Mouse (Mus musculus) heart, embryonic 12.5 days (tissue): ENCODE measurements around the gene Tmem229b. TPM values are rescaled to one million over a fixed set of nuclear protein-coding genes. Genes with fewer than 3 reads are reported as not detected.
A peak's percentile ranks its signal among the peaks of the same experiment; 100 is the strongest.
"Not testable (repeated sequence)": the region's sequence is repeated elsewhere in the genome, so short reads cannot be mapped to it uniquely, and the experiment has no call there.

ENCODE experiments used
- ATAC-seq: fragments of 200-750 bp; cut with Nextera tagmentation; 2 replicates; pipeline ENCODE4 v1.8.0; 2017; ENCODE audit warnings: moderate TSS enrichment, moderate library complexity; ENCODE audit not compliant: insufficient number of reproducible peaks, low FRiP score
- H3K27ac ChIP-seq: fragments of 300-500 bp; sonication (generic); 2 replicates; pipeline ENCODE4 v1.5.1; 2016; ENCODE audit warnings: mild to moderate bottlenecking, moderate library complexity; ENCODE audit not compliant: poor library complexity, severe bottlenecking
- H3K27me3 ChIP-seq: fragments of 300-500 bp; sonication (generic); replicated peaks from 2 replicates; pipeline ENCODE4 v1.6.1; 2016; ENCODE audit warnings: mild to moderate bottlenecking, moderate library complexity
- H3K36me3 ChIP-seq: fragments of 300-500 bp; sonication (generic); 2 replicates; pipeline ENCODE4 v1.6.1; 2016; ENCODE audit warnings: mild to moderate bottlenecking, moderate library complexity
- H3K4me1 ChIP-seq: fragments of 300-500 bp; sonication (generic); replicated peaks from 2 replicates; pipeline ENCODE4 v1.6.1; 2016; ENCODE audit warnings: mild to moderate bottlenecking
- H3K4me2 ChIP-seq: fragments of 300-500 bp; sonication (generic); 2 replicates; pipeline ENCODE4 v1.6.1; 2016; ENCODE audit warnings: mild to moderate bottlenecking, moderate library complexity
- H3K4me3 ChIP-seq: fragments of 300-500 bp; sonication (generic); 2 replicates; pipeline ENCODE4 v1.5.1; 2016; ENCODE audit warnings: mild to moderate bottlenecking
- H3K9ac ChIP-seq: fragments of 300-500 bp; sonication (generic); 2 replicates; pipeline ENCODE4 v1.6.1; 2016; ENCODE audit warnings: mild to moderate bottlenecking, moderate library complexity
- H3K9me3 ChIP-seq: fragments of 300-500 bp; sonication (generic); replicated peaks from 2 replicates; pipeline ENCODE4 v1.6.1; 2016; ENCODE audit warnings: mild to moderate bottlenecking, moderate library complexity
- WGBS: fragments of 180-500 bp; shearing (Covaris S2); methylation state at CpG from one replicate; pipeline ENCODE4 v1.1.7; 2016; 5-methylcytosine and 5-hydroxymethylcytosine counted together
- polyA plus RNA-seq: library from polyadenylated mRNA; unstranded; fragments of >200 nt; fragmentation: Nextera tagmentation; extraction: Ambion mirVana; gene quantifications from 2 replicates; pipeline ENCODE4 v1.2.1, GENCODE M21; 2016

Gene Tmem229b
- polyA plus RNA-seq, 1 experiment from 2014 or later, result 3.4 TPM

GRCm38 (mm10) chr12:78980683-78981091, 26.7 kb downstream of the Tmem229b start:
- Histone ChIP-seq H3K36me3 (no peaks in the 10 kb centered on the region), H3K4me2 (no peak overlapping the region), H3K9ac (no peak overlapping the region), H3K27me3 (no peaks in the 10 kb centered on the region), H3K27ac (no peak overlapping the region), H3K4me3 (no peak overlapping the region), H3K4me1 (peaks cover 19% of the 10 kb centered on the region), H3K9me3 (no peaks in the 10 kb centered on the region)
- no peak for ATAC-seq
- WGBS, result 57% methylated on average over 5 of the region's 5 CpGs

GRCm38 (mm10) chr12:78977552-78977951, 29.9 kb downstream of the Tmem229b start:
- Histone ChIP-seq H3K4me1 (0 out of 2 replicates have a peak, but pooled peaks cover 6% of the 10 kb centered on the region), H3K4me2 (no peak overlapping the region), H3K27ac (no peak overlapping the region), H3K4me3 (no peak overlapping the region), H3K27me3 (no peaks in the 10 kb centered on the region), H3K36me3 (no peaks in the 10 kb centered on the region), H3K9me3 (no peaks in the 10 kb centered on the region), H3K9ac (no peak overlapping the region)
- 39% methylated on average over 4 of the region's 4 CpGs for WGBS
- ATAC-seq, result 0 out of 2 replicates have a peak, but pooled peaks have one; percentile 18

- Histone ChIP-seq H3K9ac (no peak overlapping the region), H3K4me2 (no peak overlapping the region), H3K4me1 (0 out of 2 replicates have a peak, but pooled peaks cover 6% of the 10 kb centered on the region), H3K4me3 (no peak overlapping the region), H3K27me3 (no peaks in the 10 kb centered on the region), H3K36me3 (no peaks in the 10 kb centered on the region), H3K27ac (no peak overlapping the region), H3K9me3 (no peaks in the 10 kb centered on the region)
- no peak for ATAC-seq
- 52% methylated on average over 4 of the region's 4 CpGs for WGBS
These were observed 30.3 kb downstream of the Tmem229b start for GRCm38 (mm10) chr12:78977078-78977477.

GRCm38 (mm10) chr12:78975836-78976235, 31.6 kb downstream of the Tmem229b start:
- Histone ChIP-seq H3K4me1 (0 out of 2 replicates have a peak, but pooled peaks cover 6% of the 10 kb centered on the region), H3K4me2 (no peak overlapping the region), H3K9ac (no peak overlapping the region), H3K27me3 (no peaks in the 10 kb centered on the region), H3K36me3 (no peaks in the 10 kb centered on the region), H3K4me3 (no peak overlapping the region), H3K27ac (no peak overlapping the region), H3K9me3 (no peaks in the 10 kb centered on the region)
- 83% methylated on average over 4 of the region's 4 CpGs for WGBS
- ATAC-seq, result no peak

GRCm38 (mm10) chr12:78974767-78975166, 32.7 kb downstream of the Tmem229b start:
- ATAC-seq, result no peak
- Histone ChIP-seq H3K27me3 (no peaks in the 10 kb centered on the region), H3K27ac (no peak overlapping the region), H3K4me1 (0 out of 2 replicates have a peak, but pooled peaks cover 6% of the 10 kb centered on the region), H3K9me3 (no peaks in the 10 kb centered on the region), H3K9ac (no peak overlapping the region), H3K4me2 (no peak overlapping the region), H3K36me3 (no peaks in the 10 kb centered on the region), H3K4me3 (no peak overlapping the region)
- WGBS, result 85% methylated on average over 5 of the region's 5 CpGs

GRCm38 (mm10) chr12:78973779-78974178, 33.6 kb downstream of the Tmem229b start:
- H3K4me2 ChIP-seq, result no peak overlapping the region

GRCm38 (mm10) chr12:78971649-78972048, 35.8 kb downstream of the Tmem229b start:
- no peak overlapping the region for H3K4me3 ChIP-seq
- H3K4me2 ChIP-seq, result no peak overlapping the region
- no peak overlapping the region for H3K9ac ChIP-seq
- H3K4me1 ChIP-seq, result no peaks in the 10 kb centered on the region
- H3K36me3 ChIP-seq, result no peaks in the 10 kb centered on the region
- no peaks in the 10 kb centered on the region for H3K9me3 ChIP-seq
- H3K27ac ChIP-seq, result no peak overlapping the region
- WGBS, result 63% methylated on average over 2 of the region's 2 CpGs
- H3K27me3 ChIP-seq, result no peaks in the 10 kb centered on the region
- ATAC-seq, result no peak

More at GRCm38 (mm10) chr12:78973779-78974178, 33.6 kb downstream of the Tmem229b start:
- Histone ChIP-seq H3K4me3 (no peak overlapping the region), H3K9ac (no peak overlapping the region), H3K27ac (no peak overlapping the region), H3K27me3 (no peaks in the 10 kb centered on the region), H3K9me3 (no peaks in the 10 kb centered on the region), H3K4me1 (0 out of 2 replicates have a peak, but pooled peaks cover 6% of the 10 kb centered on the region), H3K36me3 (no peaks in the 10 kb centered on the region)
- 68% methylated on average over 2 of the region's 2 CpGs for WGBS
- ATAC-seq, result no peak

GRCm38 (mm10) chr12:78970725-78971124, 36.7 kb downstream of the Tmem229b start:
- no peak for ATAC-seq
- Histone ChIP-seq H3K9me3 (no peaks in the 10 kb centered on the region), H3K27me3 (no peaks in the 10 kb centered on the region), H3K4me3 (no peak overlapping the region), H3K9ac (no peak overlapping the region), H3K27ac (no peak overlapping the region), H3K4me2 (no peak overlapping the region), H3K4me1 (no peaks in the 10 kb centered on the region), H3K36me3 (no peaks in the 10 kb centered on the region)
- 75% methylated on average over 7 of the region's 7 CpGs for WGBS

- H3K9ac ChIP-seq, H3K4me2 ChIP-seq, H3K27me3 ChIP-seq, H3K36me3 ChIP-seq, H3K4me1 ChIP-seq, H3K9me3 ChIP-seq, H3K27ac ChIP-seq, H3K4me3 ChIP-seq, ATAC-seq: not testable (repeated sequence)
- 89% methylated on average over 11 of the region's 11 CpGs for WGBS
These were observed 42.9 kb downstream of the Tmem229b start for GRCm38 (mm10) chr12:78964496-78964895.

GRCm38 (mm10) chr12:78956405-78956804, 51.0 kb downstream of the Tmem229b start:
- WGBS, result 76% methylated on average over 4 of the region's 4 CpGs
- H3K9ac ChIP-seq, result no peak overlapping the region
- no peak overlapping the region for H3K4me2 ChIP-seq
- peaks cover 25% of the 10 kb centered on the region for H3K9me3 ChIP-seq
- no peaks in the 10 kb centered on the region for H3K36me3 ChIP-seq
- H3K4me3 ChIP-seq, result no peak overlapping the region
- H3K27ac ChIP-seq, result no peak overlapping the region
- H3K27me3 ChIP-seq, result no peaks in the 10 kb centered on the region
- no peak for ATAC-seq
- H3K4me1 ChIP-seq, result peaks cover 8% of the 10 kb centered on the region

- Histone ChIP-seq H3K27me3 (no peaks in the 10 kb centered on the region), H3K9me3 (peaks cover 19% of the 10 kb centered on the region), H3K27ac (peak overlapping the region; percentile 21; the same call in 1 of the 2 replicates), H3K9ac (no peak overlapping the region), H3K36me3 (no peaks in the 10 kb centered on the region), H3K4me2 (peak overlapping the region; percentile 19; the same call in 1 of the 2 replicates), H3K4me3 (no peak overlapping the region), H3K4me1 (peaks cover 8% of the 10 kb centered on the region)
- ATAC-seq, result no peak
- WGBS, result 53% methylated on average over 3 of the region's 3 CpGs
These were observed 54.9 kb downstream of the Tmem229b start for GRCm38 (mm10) chr12:78952484-78952883.

GRCm38 (mm10) chr12:78952053-78952452, 55.4 kb downstream of the Tmem229b start:
- whole genome bisulfite sequencing, result 37% methylated on average over 11 of the region's 11 CpGs
- ATAC-seq, result no peak
- peak overlapping the region; percentile 21; the same call in 1 of the 2 replicates for H3K27ac ChIP-seq
- H3K27me3 ChIP-seq, result no peaks in the 10 kb centered on the region
- peak overlapping the region; percentile 19 for H3K4me2 ChIP-seq
- peaks cover 8% of the 10 kb centered on the region for H3K4me1 ChIP-seq
- H3K9ac ChIP-seq, result no peak overlapping the region
- H3K36me3 ChIP-seq, result no peaks in the 10 kb centered on the region
- H3K4me3 ChIP-seq, result no peak overlapping the region
- H3K9me3 ChIP-seq, result peaks cover 15% of the 10 kb centered on the region
